Mouse (Mus musculus) 3134 (cell line): ENCODE data around the gene Apex2.

Experiments used
- DNase-seq: peaks from one replicate; pipeline ENCODE4 v3.0.0-alpha.2; 2011; ENCODE audit warnings: low spot score; ENCODE audit not compliant: insufficient read length; ENCODE audit errors: extremely low read depth

Gene Apex2

GRCm38 (mm10) chrX:150589696-150590095, at the start of gene Apex2:
Gene Apex2 (minus strand): TSS chrX:150589868.
- no peak for DNase-seq

GRCm38 (mm10) chrX:150636421-150636820, 46.8 kb upstream of the Apex2 start:
- no peak for DNase-seq

- no peak for DNase-seq
These were observed 9.2 kb upstream of the Apex2 start for GRCm38 (mm10) chrX:150598882-150599281.

GRCm38 (mm10) chrX:150595016-150595760, 5.5 kb upstream of the Apex2 start:
- DNase-seq = no peak

- DNase-seq = no peak
These were observed 4.5 kb upstream of the Apex2 start for GRCm38 (mm10) chrX:150594176-150594575.

GRCm38 (mm10) chrX:150593266-150594035, 3.8 kb upstream of the Apex2 start:
- no peak for DNase-seq

- DNase-seq = peak; percentile 91
These were observed 1.5 kb downstream of the Apex2 start, which contains the start of gene Pfkfb1 for GRCm38 (mm10) chrX:150588023-150588764. Gene Pfkfb1 (plus strand): TSS chrX:150588229.

GRCm38 (mm10) chrX:150585116-150585515, 4.6 kb downstream of the Apex2 start:
- DNase-seq = no peak

- no peak for DNase-seq
These were observed 7.7 kb downstream of the Apex2 start for GRCm38 (mm10) chrX:150581921-150582320.

GRCm38 (mm10) chrX:150564644-150565357, 24.9 kb downstream of the Apex2 start:
- no peak for DNase-seq

GRCm38 (mm10) chrX:150554032-150554431, 35.6 kb downstream of the Apex2 start:
- no peak for DNase-seq

GRCm38 (mm10) chrX:150551986-150552385, 37.7 kb downstream of the Apex2 start:
- DNase-seq = no peak

GRCm38 (mm10) chrX:150549639-150550038, 40.0 kb downstream of the Apex2 start:
- no peak for DNase-seq

- no peak for DNase-seq
These were observed 42.4 kb downstream of the Apex2 start, which contains the start of gene Alas2 for GRCm38 (mm10) chrX:150547239-150547638. Gene Alas2 (plus strand): TSS chrX:150547375.

GRCm38 (mm10) chrX:150541684-150542083, 48.0 kb downstream of the Apex2 start:
- no peak for DNase-seq

- no peak for DNase-seq
These were observed 49.6 kb downstream of the Apex2 start for GRCm38 (mm10) chrX:150540111-150540510.

- DNase-seq = no peak
These were observed 73.2 kb downstream of the Apex2 start for GRCm38 (mm10) chrX:150516477-150516876.

- no peak for DNase-seq
These were observed 73.7 kb downstream of the Apex2 start for GRCm38 (mm10) chrX:150516015-150516414.

GRCm38 (mm10) chrX:150514127-150514526, 75.5 kb downstream of the Apex2 start:
- DNase-seq = no peak

GRCm38 (mm10) chrX:150511274-150511673, 78.4 kb downstream of the Apex2 start:
- DNase-seq = no peak
